Mouse (Mus musculus) intestine, embryonic 14.5 days (tissue): ENCODE data around the gene Rab29. TPM values are rescaled to one million over a fixed set of nuclear protein-coding genes. Genes with fewer than 3 reads are reported as not detected.
"Not testable (repeated sequence)": the region's sequence is repeated elsewhere in the genome, so short reads cannot be mapped to it uniquely, and the experiment has no call there.

Experiments used
- ATAC-seq: fragments of 200-750 bp; cut with Nextera tagmentation; replicated peaks from 2 replicates; pipeline ENCODE4 v1.8.0; 2017; ENCODE audit warnings: low read depth, moderate number of reproducible peaks, moderate TSS enrichment, moderate library complexity; ENCODE audit not compliant: low FRiP score, low TSS enrichment
- DNase-seq: peaks from one replicate; pipeline ENCODE4 v3.0.0-alpha.2; 2018; ENCODE audit warnings: low spot score
- H3K27ac ChIP-seq: fragments of 300-500 bp; sonication (generic); 2 replicates; pipeline ENCODE4 v1.5.1; 2014; ENCODE audit warnings: low read depth, mild to moderate bottlenecking, control low read depth
- H3K27me3 ChIP-seq: fragments of 300-500 bp; sonication (generic); replicated peaks from 2 replicates; pipeline ENCODE4 v1.6.1; 2014; ENCODE audit warnings: low read length, control low read depth; ENCODE audit not compliant: control insufficient read depth, insufficient read depth
- H3K36me3 ChIP-seq: fragments of 300-500 bp; sonication (generic); 2 replicates; pipeline ENCODE4 v1.6.1; 2014; ENCODE audit warnings: low read length, control low read depth; ENCODE audit not compliant: control insufficient read depth, insufficient read depth
- H3K4me1 ChIP-seq: fragments of 300-500 bp; sonication (generic); replicated peaks from 2 replicates; pipeline ENCODE4 v1.6.1; 2014; ENCODE audit warnings: low read length, control low read depth, mixed read lengths; ENCODE audit not compliant: control insufficient read depth, insufficient read depth
- H3K4me2 ChIP-seq: fragments of 300-500 bp; sonication (generic); 2 replicates; pipeline ENCODE4 v1.6.1; 2014; ENCODE audit warnings: low read length
- H3K4me3 ChIP-seq: fragments of 300-500 bp; sonication (generic); 2 replicates; pipeline ENCODE4 v1.5.1; 2014; ENCODE audit warnings: low read depth, low read length, control low read depth, mixed read lengths
- H3K9ac ChIP-seq: fragments of 300-500 bp; sonication (generic); 2 replicates; pipeline ENCODE4 v1.6.1; 2014; ENCODE audit warnings: mild to moderate bottlenecking, low read length
- H3K9me3 ChIP-seq: fragments of 300-500 bp; sonication (generic); 2 replicates; pipeline ENCODE4 v1.6.1; 2016; ENCODE audit warnings: low read length, control low read depth; ENCODE audit not compliant: control insufficient read depth
- WGBS: fragments of 180-500 bp; shearing (Covaris S2); extraction: QIAGEN DNeasy Blood & Tissue Kit; methylation state at CpG from one replicate; pipeline ENCODE4 v1.1.7; 2014; 5-methylcytosine and 5-hydroxymethylcytosine counted together
- polyA plus RNA-seq: library from polyadenylated mRNA; unstranded; fragments of >200 nt; fragmentation: Nextera tagmentation; extraction: Ambion mirVana; gene quantifications from 2 replicates; pipeline ENCODE4 v1.2.1, GENCODE M21; 2014

Rab29 gene
- polyA plus RNA-seq, 1 experiment from 2014 or later: 17.6 TPM

DNA sequence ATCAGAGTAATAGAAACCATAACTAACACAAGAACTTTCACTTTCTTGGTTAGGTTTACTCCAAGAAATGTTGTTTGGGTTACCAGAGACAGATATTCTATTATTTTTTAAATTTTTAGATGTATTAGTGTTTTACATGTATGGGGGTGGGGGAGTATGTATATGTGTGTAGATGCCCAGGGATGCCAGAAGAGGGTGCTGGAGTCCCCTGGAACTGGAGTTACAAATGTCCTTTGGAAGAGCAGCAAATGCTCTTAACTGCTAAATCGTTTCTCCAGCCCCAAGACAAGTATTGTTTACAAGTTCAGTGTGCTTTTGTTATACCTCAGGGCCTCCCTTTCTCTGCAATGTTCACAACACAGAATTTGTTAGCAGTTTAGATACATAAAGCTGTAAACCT, 38.5 kb downstream of the Rab29 start:
- ATAC-seq (no peak), DNase-seq (no peak)
- H3K9me3 ChIP-seq: no peaks in the 10 kb centered on the region
- no peak overlapping the region for H3K4me2 ChIP-seq
- H3K9ac ChIP-seq: no peak overlapping the region
- no peaks in the 10 kb centered on the region for H3K4me1 ChIP-seq
- H3K27ac ChIP-seq: no peak overlapping the region
- H3K36me3 ChIP-seq: no peaks in the 10 kb centered on the region
- 4% methylated on average over 1 of the region's 1 CpGs for WGBS
- no peak overlapping the region for H3K4me3 ChIP-seq
- no peaks in the 10 kb centered on the region for H3K27me3 ChIP-seq

DNA sequence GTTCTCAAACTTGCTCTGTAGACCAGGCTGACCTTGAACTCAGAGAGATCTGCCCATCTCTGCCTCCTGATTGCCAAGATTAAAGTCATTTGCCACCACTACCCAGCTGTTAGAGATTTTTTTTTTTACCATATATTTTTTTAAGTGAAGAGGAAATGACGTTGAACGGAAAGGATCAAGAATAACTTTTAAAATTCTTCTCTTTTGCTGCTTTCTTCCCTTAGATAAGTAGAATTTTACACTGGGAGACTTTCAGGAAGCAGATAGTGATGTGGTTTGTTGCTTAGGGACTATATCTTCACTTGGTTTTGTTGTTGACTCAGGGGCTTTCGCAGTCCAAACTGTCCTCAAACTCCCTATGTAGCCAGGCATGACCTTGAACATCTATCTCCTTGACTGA, 41.4 kb downstream of the Rab29 start:
- H3K9ac ChIP-seq: no peak overlapping the region
- H3K4me2 ChIP-seq: no peak overlapping the region
- peaks cover 6% of the 10 kb centered on the region for H3K36me3 ChIP-seq
- ATAC-seq (no peak), DNase-seq (no peak)
- H3K4me1 ChIP-seq: peaks cover 7% of the 10 kb centered on the region; the same call in 1 of the 2 replicates
- no peak overlapping the region for H3K4me3 ChIP-seq
- no peaks in the 10 kb centered on the region for H3K27me3 ChIP-seq
- no peak overlapping the region for H3K27ac ChIP-seq
- no peaks in the 10 kb centered on the region for H3K9me3 ChIP-seq
- WGBS: 93% methylated on average over 3 of the region's 3 CpGs

DNA sequence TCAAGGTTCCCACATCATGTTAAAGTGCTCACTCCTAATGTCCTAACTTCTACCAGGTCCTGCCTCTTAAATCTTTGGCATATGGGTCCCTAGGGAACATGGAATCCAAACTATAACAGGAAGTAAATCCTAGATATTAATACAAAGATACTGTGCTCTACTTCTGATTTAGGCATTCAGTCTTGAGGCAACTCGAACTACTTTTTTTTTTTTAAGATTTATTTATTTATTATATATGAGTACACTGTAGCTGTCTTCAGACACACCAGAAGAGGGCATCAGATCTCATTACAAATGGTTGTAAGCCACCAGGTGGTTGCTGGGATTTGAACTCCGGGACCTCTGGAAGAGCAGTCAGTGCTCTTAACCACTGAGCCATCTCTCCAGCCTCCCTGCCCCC, 42.2 kb downstream of the Rab29 start:
- H3K27me3 ChIP-seq, DNase-seq, H3K9ac ChIP-seq, H3K36me3 ChIP-seq, ATAC-seq, H3K4me2 ChIP-seq, H3K9me3 ChIP-seq, H3K27ac ChIP-seq, H3K4me1 ChIP-seq, H3K4me3 ChIP-seq: not testable (repeated sequence)
- 97% methylated on average over 2 of the region's 2 CpGs for WGBS

DNA sequence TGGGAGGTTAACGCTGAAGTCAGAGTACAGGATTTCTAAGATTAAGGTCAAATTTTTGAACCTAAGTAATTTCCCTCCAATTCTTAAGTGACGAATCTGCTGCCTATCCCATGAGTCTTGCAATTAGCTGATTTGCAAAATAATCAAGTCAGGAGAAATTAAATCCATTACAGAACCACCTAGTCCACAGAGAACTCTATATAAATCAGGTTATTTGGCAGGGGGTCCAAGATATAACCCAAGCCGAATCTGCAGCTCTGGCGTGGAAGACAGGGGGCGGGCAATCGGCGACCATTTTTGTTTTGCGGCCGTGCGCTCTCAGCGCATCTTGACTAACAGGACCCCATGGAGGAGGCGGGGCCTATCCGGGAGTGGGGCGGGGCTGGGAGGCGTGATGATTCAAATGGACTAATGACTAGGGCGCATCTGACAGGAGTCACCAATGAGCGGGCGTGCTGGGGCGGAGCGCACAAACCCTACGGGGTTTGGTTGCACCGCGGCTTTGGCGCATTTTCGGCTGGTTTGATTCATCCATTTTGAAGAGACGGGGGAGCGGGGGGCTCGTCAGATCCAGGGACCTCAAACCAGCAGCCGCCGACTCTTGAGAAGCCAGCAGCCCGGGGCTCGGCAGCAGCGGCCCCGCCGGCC, 43.1 kb downstream of the Rab29 start, which contains the start of gene Nucks1:
Gene Nucks1, plus strand, starts transcription at position 534 of the 648 bp plus-strand sequence.
- H3K4me2 ChIP-seq: peak within 1 kb of the TSS; percentile 85
- DNase-seq: peak; percentile 97
- H3K4me1 ChIP-seq: peaks cover 7% of the 10 kb centered on the region; the same call in 1 of the 2 replicates
- H3K9me3 ChIP-seq: no peaks in the 10 kb centered on the region
- no peaks in the 10 kb centered on the region for H3K27me3 ChIP-seq
- H3K4me3 ChIP-seq: peak within 1 kb of the TSS; percentile 95
- WGBS: 1% methylated on average over 35 of the region's 35 CpGs
- peak within 1 kb of the TSS; percentile 99 for H3K9ac ChIP-seq
- peak; percentile 97 for ATAC-seq
- peaks cover 6% of the 10 kb centered on the region for H3K36me3 ChIP-seq
- H3K27ac ChIP-seq: peak within 1 kb of the TSS; percentile 97

DNA sequence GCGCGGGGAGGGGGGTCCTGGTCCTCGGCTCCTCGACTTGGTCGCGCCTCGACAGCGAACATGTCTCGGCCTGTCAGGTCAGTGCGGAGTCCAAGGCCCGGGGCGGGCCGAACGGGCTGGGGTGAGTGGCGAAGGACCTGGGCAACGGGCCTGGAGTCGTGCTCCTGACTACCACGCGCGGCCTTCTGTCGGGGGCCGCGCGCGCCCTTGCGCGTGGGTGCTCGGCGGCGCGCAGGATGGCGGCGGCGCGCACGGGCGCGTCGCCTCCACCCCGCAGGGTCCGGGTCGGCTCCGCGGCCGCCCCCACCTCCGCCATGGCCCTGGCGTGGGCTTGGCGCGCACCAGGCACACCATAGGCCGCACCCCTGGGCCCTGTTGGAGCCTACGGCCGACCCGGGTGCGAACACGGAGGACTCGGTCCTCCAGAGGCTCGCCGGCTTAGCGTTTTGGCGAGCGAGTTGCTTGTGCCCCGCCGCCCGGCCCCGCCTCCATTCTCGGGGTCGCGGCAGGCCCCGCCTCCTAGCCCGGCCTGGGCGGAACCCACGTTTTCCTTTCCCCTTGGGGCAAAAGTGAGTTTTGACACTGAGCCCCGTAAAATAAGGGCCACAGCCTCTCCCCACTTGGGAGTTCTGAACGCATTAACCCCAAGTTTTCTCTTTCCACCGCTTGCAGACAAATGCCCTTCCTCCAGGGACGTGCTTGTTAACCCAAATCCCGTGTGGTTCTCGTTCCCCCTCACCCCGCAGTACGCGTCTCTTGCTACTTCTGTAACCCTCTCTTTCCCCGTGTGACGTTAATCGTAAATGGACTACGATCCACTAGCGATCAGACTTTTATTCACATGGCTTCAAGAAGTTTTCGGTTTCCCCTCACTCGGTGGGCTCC, 43.9 kb downstream of the Rab29 start:
- under 1% methylated on average over 87 of the region's 88 CpGs for WGBS
- Histone ChIP-seq H3K4me2 (peak overlapping the region; percentile 85), H3K4me1 (peaks cover 7% of the 10 kb centered on the region; the same call in 1 of the 2 replicates), H3K27me3 (no peaks in the 10 kb centered on the region), H3K36me3 (peaks cover 6% of the 10 kb centered on the region), H3K27ac (peak overlapping the region; percentile 97), H3K9me3 (no peaks in the 10 kb centered on the region), H3K4me3 (peak overlapping the region; percentile 95), H3K9ac (peak overlapping the region; percentile 99)
- ATAC-seq (peak; percentile 88), DNase-seq (peak; percentile 94)

DNA sequence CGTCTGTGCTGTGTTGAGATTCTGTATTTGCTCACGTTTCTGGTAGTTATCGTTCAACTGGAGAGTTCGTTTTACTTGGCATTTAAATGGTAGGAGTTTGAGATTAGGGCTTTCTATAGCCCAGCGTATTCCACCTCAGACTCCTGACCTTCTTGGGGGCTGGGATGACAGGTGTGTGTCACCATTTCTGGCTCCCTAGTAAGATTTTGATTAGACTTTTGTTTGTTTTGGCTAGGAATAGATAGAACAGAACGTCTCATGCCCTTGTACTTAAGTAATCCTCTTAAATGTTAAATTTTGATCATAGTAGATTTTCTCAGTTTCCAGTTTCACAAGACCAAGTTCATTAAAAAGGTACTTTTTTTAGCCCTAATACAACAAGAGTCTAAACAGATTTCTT, 50.6 kb downstream of the Rab29 start:
- Histone ChIP-seq H3K4me2 (no peak overlapping the region), H3K4me1 (no peaks in the 10 kb centered on the region; the same call in 1 of the 2 replicates), H3K9me3 (no peaks in the 10 kb centered on the region), H3K27ac (no peak overlapping the region), H3K36me3 (peaks cover 55% of the 10 kb centered on the region), H3K4me3 (no peak overlapping the region), H3K27me3 (no peaks in the 10 kb centered on the region), H3K9ac (no peak overlapping the region)
- 73% methylated on average over 6 of the region's 6 CpGs for WGBS
- DNase-seq (no peak), ATAC-seq (no peak)

DNA sequence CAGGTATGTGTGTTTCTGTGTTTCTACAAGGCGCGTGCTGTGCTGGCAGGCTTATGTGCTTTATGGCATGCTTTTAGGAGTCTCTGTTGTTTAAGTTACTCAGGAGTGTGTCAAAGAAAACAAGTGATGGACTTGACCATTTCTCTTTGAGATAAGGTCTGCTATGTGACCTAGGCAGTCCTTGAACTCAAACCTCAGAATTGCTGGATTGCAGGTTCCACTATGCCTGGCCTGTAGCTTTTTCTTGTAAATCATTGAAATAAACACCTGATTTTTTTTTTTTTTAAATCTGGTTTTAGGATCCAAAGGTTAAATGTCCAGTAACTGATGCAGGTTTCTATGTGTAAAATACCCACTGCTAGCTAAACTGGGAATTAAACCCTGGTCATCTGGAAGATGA, 52.0 kb downstream of the Rab29 start:
- Histone ChIP-seq H3K9ac (no peak overlapping the region), H3K27me3 (no peaks in the 10 kb centered on the region), H3K27ac (no peak overlapping the region), H3K9me3 (no peaks in the 10 kb centered on the region), H3K4me3 (no peak overlapping the region), H3K4me1 (no peaks in the 10 kb centered on the region; the same call in 1 of the 2 replicates), H3K4me2 (no peak overlapping the region), H3K36me3 (peaks cover 66% of the 10 kb centered on the region)
- no peak for DNase-seq
- 94% methylated on average over 2 of the region's 2 CpGs for WGBS
- no peak for ATAC-seq

DNA sequence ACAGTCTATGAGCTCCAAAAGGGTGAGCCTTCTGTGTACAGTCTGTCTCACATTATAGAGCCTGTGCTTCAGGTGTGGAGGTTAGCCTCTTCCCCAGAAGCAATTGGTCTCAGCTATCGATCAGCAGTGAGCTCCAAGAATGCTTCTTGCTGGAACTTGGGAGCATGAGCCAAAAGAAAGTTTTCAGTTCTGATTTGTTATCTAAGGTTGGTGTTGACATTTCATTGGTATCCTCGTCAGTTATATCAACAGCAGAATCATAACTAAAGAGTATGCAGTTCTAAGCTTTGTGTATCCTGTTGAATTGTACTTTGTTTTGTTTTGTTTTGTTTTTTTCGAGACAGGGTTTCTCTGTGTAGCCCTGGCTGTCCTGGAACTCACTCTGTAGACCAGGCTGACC, 55.1 kb downstream of the Rab29 start:
- no peak overlapping the region for H3K4me2 ChIP-seq
- H3K9me3 ChIP-seq: no peaks in the 10 kb centered on the region
- H3K4me3 ChIP-seq: no peak overlapping the region
- H3K9ac ChIP-seq: no peak overlapping the region
- WGBS: 95% methylated on average over 3 of the region's 3 CpGs
- H3K36me3 ChIP-seq: peaks cover 90% of the 10 kb centered on the region
- H3K27me3 ChIP-seq: no peaks in the 10 kb centered on the region
- ATAC-seq: no peak
- H3K4me1 ChIP-seq: no peaks in the 10 kb centered on the region
- DNase-seq: no peak
- no peak overlapping the region for H3K27ac ChIP-seq
